Mouse (Mus musculus) midbrain, postnatal 0 days (tissue): Measurements from ENCODE around the gene Trub1. TPM values are rescaled to one million over a fixed set of nuclear protein-coding genes. Genes with fewer than 3 reads are reported as not detected.

Source experiments
- ATAC-seq: fragments of 200-750 bp; cut with Nextera tagmentation; 2 replicates; pipeline ENCODE4 v1.8.0; 2017; ENCODE audit warnings: moderate number of reproducible peaks, mild to moderate bottlenecking, moderate TSS enrichment, moderate library complexity; ENCODE audit not compliant: low FRiP score
- DNase-seq: peaks from one replicate; pipeline ENCODE4 v3.0.0-alpha.2; 2015; ENCODE audit warnings: low spot score
- H3K27ac ChIP-seq: fragments of 300-500 bp; sonication (generic); 2 replicates; pipeline ENCODE4 v1.5.1; 2014; ENCODE audit warnings: low read depth, mild to moderate bottlenecking, low read length, mixed read lengths
- H3K27me3 ChIP-seq: fragments of 300-500 bp; sonication (generic); 2 replicates; pipeline ENCODE4 v1.6.1; 2014; ENCODE audit warnings: low read length, control low read depth, mixed read lengths; ENCODE audit not compliant: insufficient read depth
- H3K36me3 ChIP-seq: fragments of 300-500 bp; sonication (generic); 2 replicates; pipeline ENCODE4 v1.6.1; 2014; ENCODE audit warnings: low read length, control low read depth, mixed read lengths; ENCODE audit not compliant: insufficient read depth
- H3K4me1 ChIP-seq: fragments of 300-500 bp; sonication (generic); 2 replicates; pipeline ENCODE4 v1.6.1; 2014; ENCODE audit warnings: mild to moderate bottlenecking, control low read depth, antibody characterized with exemption, low read length, mixed read lengths; ENCODE audit not compliant: insufficient read depth
- H3K4me2 ChIP-seq: fragments of 300-500 bp; sonication (generic); 2 replicates; pipeline ENCODE4 v1.6.1; 2014; ENCODE audit warnings: low read depth, mild to moderate bottlenecking, low read length, mixed read lengths; ENCODE audit not compliant: poor library complexity, severe bottlenecking
- H3K4me3 ChIP-seq: fragments of 300-500 bp; sonication (generic); 2 replicates; pipeline ENCODE4 v1.5.1; 2014; ENCODE audit warnings: low read depth, mild to moderate bottlenecking, low read length, moderate library complexity
- H3K9ac ChIP-seq: fragments of 300-500 bp; sonication (generic); replicated peaks from 2 replicates; pipeline ENCODE4 v1.6.1; 2014; ENCODE audit warnings: mild to moderate bottlenecking, low read length, moderate library complexity, mixed read lengths; ENCODE audit not compliant: poor library complexity, severe bottlenecking
- H3K9me3 ChIP-seq: fragments of 300-500 bp; sonication (generic); 2 replicates; pipeline ENCODE4 v1.6.1; 2016; ENCODE audit warnings: low read length, control low read depth
- CTCF ChIP-seq: IDR thresholded peaks from 2 replicates; pipeline ENCODE4 v1.5.1; 2016; ENCODE audit warnings: antibody characterized with exemption, mild to moderate bottlenecking
- WGBS: fragments of 180-500 bp; shearing (Covaris S2); extraction: QIAGEN DNeasy Blood & Tissue Kit; methylation state at CpG from one replicate; pipeline ENCODE4 v1.1.7; 2014; 5-methylcytosine and 5-hydroxymethylcytosine counted together
- polyA plus RNA-seq: library from polyadenylated mRNA; unstranded; fragments of >200 nt; fragmentation: Nextera tagmentation; extraction: Ambion mirVana; gene quantifications from 2 replicates; pipeline ENCODE4 v1.2.1, GENCODE M21; 2015
- total RNA-seq: library from RNA; depleted of rRNA; stranded (reverse); fragments of >200 nt; gene quantifications from 2 replicates; pipeline ENCODE4 v1.2.3, GENCODE M21; 2014

Gene Trub1
- total and polyA plus RNA-seq, 2 experiments from 2014 or later: 18.3 to 18.5 TPM

DNA sequence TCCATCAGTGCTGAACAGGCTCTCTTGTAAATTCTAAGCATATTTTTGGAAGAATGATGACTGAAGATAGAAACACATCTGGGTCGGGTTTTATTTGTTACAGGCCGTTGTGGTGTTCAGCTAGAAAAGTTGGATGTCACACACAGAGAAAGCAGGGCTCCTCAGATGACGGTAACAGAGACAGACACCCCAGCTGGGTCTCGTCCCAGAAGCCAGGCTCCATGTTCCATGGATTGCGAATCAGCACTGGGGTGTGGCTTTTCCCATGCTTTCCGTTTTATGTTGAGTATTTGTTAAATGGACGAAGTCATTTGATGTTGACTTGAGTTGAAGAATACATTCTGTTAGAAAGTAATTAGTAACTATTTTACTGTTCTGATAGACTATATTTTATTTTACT is 13.0 kb downstream of the Trub1 start:
- no peak for TF ChIP-seq CTCF
- Histone ChIP-seq H3K4me2 (no peak overlapping the region), H3K9ac (no peak overlapping the region), H3K27ac (no peak overlapping the region), H3K27me3 (no peaks in the 10 kb centered on the region), H3K4me3 (no peak overlapping the region), H3K4me1 (no peaks in the 10 kb centered on the region), H3K9me3 (no peaks in the 10 kb centered on the region), H3K36me3 (no peaks in the 10 kb centered on the region)
- no peak for DNase-seq
- no peak for ATAC-seq
- WGBS: 95% methylated on average over 7 of the region's 7 CpGs

GRCm38 (mm10) chr19:57471033-57471432 is 18.3 kb downstream of the Trub1 start:
- Histone ChIP-seq H3K27ac (no peak overlapping the region), H3K4me1 (peaks cover 3% of the 10 kb centered on the region; the same call in 1 of the 2 replicates), H3K4me3 (no peak overlapping the region), H3K4me2 (no peak overlapping the region), H3K27me3 (no peaks in the 10 kb centered on the region), H3K36me3 (no peaks in the 10 kb centered on the region), H3K9me3 (no peaks in the 10 kb centered on the region), H3K9ac (no peak overlapping the region)
- no peak for ATAC-seq
- no peak for DNase-seq
- no peak for TF ChIP-seq CTCF
- 69% methylated on average over 12 of the region's 12 CpGs for WGBS

GRCm38 (mm10) chr19:57472169-57472568 is 19.5 kb downstream of the Trub1 start:
- WGBS: 85% methylated on average over 15 of the region's 15 CpGs
- no peaks in the 10 kb centered on the region for H3K27me3 ChIP-seq
- H3K9me3 ChIP-seq: no peaks in the 10 kb centered on the region
- no peak for TF ChIP-seq CTCF
- no peak overlapping the region for H3K27ac ChIP-seq
- peaks cover 3% of the 10 kb centered on the region; the same call in 1 of the 2 replicates for H3K4me1 ChIP-seq
- no peaks in the 10 kb centered on the region for H3K36me3 ChIP-seq
- no peak overlapping the region for H3K9ac ChIP-seq
- H3K4me2 ChIP-seq: no peak overlapping the region
- no peak for DNase-seq
- no peak for ATAC-seq
- H3K4me3 ChIP-seq: no peak overlapping the region

GRCm38 (mm10) chr19:57473301-57473700 is 20.6 kb downstream of the Trub1 start:
- no peak overlapping the region for H3K4me3 ChIP-seq
- 37% methylated on average over 16 of the region's 16 CpGs for WGBS
- H3K27me3 ChIP-seq: no peaks in the 10 kb centered on the region
- H3K4me1 ChIP-seq: peaks cover 3% of the 10 kb centered on the region; the same call in 1 of the 2 replicates
- H3K27ac ChIP-seq: 0 out of 2 replicates have a peak overlapping the region, but pooled peaks have one; percentile 3
- H3K9me3 ChIP-seq: no peaks in the 10 kb centered on the region
- no peak for TF ChIP-seq CTCF
- no peaks in the 10 kb centered on the region for H3K36me3 ChIP-seq
- H3K4me2 ChIP-seq: 0 out of 2 replicates have a peak overlapping the region, but pooled peaks have one; percentile 16
- 0 out of 2 replicates have a peak overlapping the region, but pooled peaks have one; percentile 29 for H3K9ac ChIP-seq
- no peak for ATAC-seq
- peak; percentile 50 for DNase-seq

GRCm38 (mm10) chr19:57475298-57475697 is 22.6 kb downstream of the Trub1 start:
- TF ChIP-seq CTCF: no peak
- H3K9me3 ChIP-seq: no peaks in the 10 kb centered on the region
- H3K4me1 ChIP-seq: peaks cover 4% of the 10 kb centered on the region; the same call in 1 of the 2 replicates
- H3K9ac ChIP-seq: no peak overlapping the region
- H3K27ac ChIP-seq: no peak overlapping the region
- no peaks in the 10 kb centered on the region for H3K27me3 ChIP-seq
- H3K4me3 ChIP-seq: no peak overlapping the region
- no peak for ATAC-seq
- no peak overlapping the region for H3K4me2 ChIP-seq
- DNase-seq: no peak
- WGBS: 70% methylated on average over 4 of the region's 4 CpGs
- no peaks in the 10 kb centered on the region for H3K36me3 ChIP-seq

DNA sequence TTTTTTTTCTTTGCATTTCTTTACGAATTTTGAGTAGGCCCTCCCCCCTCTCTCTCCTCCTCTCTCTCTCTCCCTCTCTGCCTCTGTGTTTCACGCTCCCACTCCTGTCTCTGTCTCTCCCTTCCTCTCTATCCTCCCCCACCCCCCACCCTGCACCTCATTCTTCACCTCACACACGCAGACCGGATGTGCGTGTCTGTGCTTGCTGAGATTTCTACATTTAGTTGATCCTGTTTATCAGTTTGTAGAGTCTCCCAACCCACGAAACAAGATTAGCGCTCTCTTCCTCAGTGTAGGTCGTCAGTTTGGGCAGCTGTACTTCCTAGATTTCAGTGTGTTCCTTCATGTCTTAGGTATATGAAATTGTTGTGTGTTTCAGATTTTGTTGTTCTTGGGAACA is 24.6 kb downstream of the Trub1 start:
- peaks cover 4% of the 10 kb centered on the region; the same call in 1 of the 2 replicates for H3K4me1 ChIP-seq
- no peak overlapping the region for H3K9ac ChIP-seq
- no peak overlapping the region for H3K4me2 ChIP-seq
- no peak overlapping the region for H3K27ac ChIP-seq
- ATAC-seq (no peak), DNase-seq (no peak)
- WGBS: 48% methylated on average over 8 of the region's 8 CpGs
- H3K9me3 ChIP-seq: no peaks in the 10 kb centered on the region
- no peaks in the 10 kb centered on the region for H3K36me3 ChIP-seq
- no peaks in the 10 kb centered on the region for H3K27me3 ChIP-seq
- H3K4me3 ChIP-seq: no peak overlapping the region
- TF ChIP-seq CTCF: no peak
